Mouse (Mus musculus) common myeloid progenitor, adult 5-6 weeks (primary cell): ENCODE results near the gene Arid1b. TPM values are rescaled to one million over a fixed set of nuclear protein-coding genes. Genes with fewer than 3 reads are reported as not detected.

ENCODE experiments used
- ATAC-seq: replicated peaks from 2 replicates; pipeline ENCODE4 v1.8.0; 2016; ENCODE audit warnings: low read depth, mild to moderate bottlenecking, moderate TSS enrichment, inconsistent platforms; ENCODE audit not compliant: poor library complexity, severe bottlenecking
- total RNA-seq: library from RNA; stranded (forward); fragments of 200-1000, 187-1606 nt; gene quantifications from 2 replicates; pipeline ENCODE4 v1.2.3, GENCODE M21; 2017

Gene Arid1b
- total RNA-seq, 1 experiment from 2014 or later: 48.6 TPM

GRCm38 (mm10) chr17:5286571-5287209 lies 292.6 kb downstream of the Arid1b start:
- no peak for ATAC-seq

GRCm38 (mm10) chr17:5287210-5287591 lies 293.1 kb downstream of the Arid1b start:
- no peak for ATAC-seq

- no peak for ATAC-seq
These were observed 293.5 kb downstream of the Arid1b start for GRCm38 (mm10) chr17:5287641-5288040.

- peak; percentile 36 for ATAC-seq
These were observed 299.8 kb downstream of the Arid1b start for GRCm38 (mm10) chr17:5293653-5294584.

GRCm38 (mm10) chr17:5295086-5295947 lies 301.2 kb downstream of the Arid1b start:
- peak; percentile 72 for ATAC-seq

- ATAC-seq: no peak; the same call in 1 of the 2 replicates
These were observed 301.8 kb downstream of the Arid1b start for GRCm38 (mm10) chr17:5295948-5296262.

GRCm38 (mm10) chr17:5297491-5297890 lies 303.4 kb downstream of the Arid1b start:
- no peak for ATAC-seq

GRCm38 (mm10) chr17:5297984-5298383 lies 303.9 kb downstream of the Arid1b start:
- no peak for ATAC-seq

GRCm38 (mm10) chr17:5298891-5299559 lies 304.9 kb downstream of the Arid1b start:
- ATAC-seq: no peak

GRCm38 (mm10) chr17:5302971-5303746 lies 309.0 kb downstream of the Arid1b start:
- peak; percentile 75 for ATAC-seq

GRCm38 (mm10) chr17:5305783-5306477 lies 311.8 kb downstream of the Arid1b start:
- ATAC-seq: no peak

GRCm38 (mm10) chr17:5309930-5310329 lies 315.8 kb downstream of the Arid1b start:
- peak; percentile 70 for ATAC-seq

GRCm38 (mm10) chr17:5310425-5310888 lies 316.3 kb downstream of the Arid1b start:
- no peak for ATAC-seq

GRCm38 (mm10) chr17:5311062-5311461 lies 316.9 kb downstream of the Arid1b start:
- ATAC-seq: peak; percentile 70

- no peak for ATAC-seq
These were observed 318.2 kb downstream of the Arid1b start for GRCm38 (mm10) chr17:5312307-5312706.

GRCm38 (mm10) chr17:5314735-5315134 lies 320.6 kb downstream of the Arid1b start:
- no peak for ATAC-seq

- ATAC-seq: peak; percentile 84
These were observed 322.4 kb downstream of the Arid1b start for GRCm38 (mm10) chr17:5316489-5316888.

- peak; percentile 26 for ATAC-seq
These were observed 327.6 kb downstream of the Arid1b start for GRCm38 (mm10) chr17:5321589-5322225.
